Mouse (Mus musculus): ENCODE measurements at regions not wholly inside any gene's neighbourhood (a gene's known extent, or its start where the extent isn't known, plus 50 kb on each side); places are given as distances from the start of the nearest gene placed in this dataset.
"Not testable (repeated sequence)": the region's sequence is repeated elsewhere in the genome, so short reads cannot be mapped to it uniquely, and the experiment has no call there.

GRCm38 (mm10) chr5:101336361-101336760 is 328.4 kb downstream of the Nkx6-1 start:
- not testable (repeated sequence) for TF ChIP-seq POLR2A, CTCF (IDR thresholded peaks at IDR 0.05; ENCODE audit: extremely low read depth, insufficient read depth, low read length)
